Mouse (Mus musculus): ENCODE measurements at regions not wholly inside any gene's neighbourhood (a gene's known extent, or its start where the extent isn't known, plus 50 kb on each side); places are given as distances from the start of the nearest gene placed in this dataset.

- TF ChIP-seq GATA1 (IDR thresholded peaks at IDR 0.05; ENCODE audit: low read depth, low read length) (no peak), E2F4 (IDR thresholded peaks at IDR 0.05; ENCODE audit: borderline replicate concordance, low read depth, low read length) (no peak), EP300 (IDR thresholded peaks at IDR 0.05; ENCODE audit: low read depth in 1 of 2, low read length in 2 of 2) (no peak), MAX (IDR thresholded peaks at IDR 0.05; ENCODE audit: low read length) (no peak), ZKSCAN1 (IDR thresholded peaks at IDR 0.05; ENCODE audit: low read depth, low read length) (no peak), CTCF (IDR thresholded peaks at IDR 0.05 in 2 of 3, conservative IDR thresholded peaks at IDR 0.05 in 1 of 3; ENCODE audit: control insufficient read depth in 1 of 3, insufficient read depth in 1 of 3, low read depth in 2 of 3, low read length in 3 of 3, poor library complexity in 1 of 3, severe bottlenecking in 1 of 3) (no peak), SMC3 (IDR thresholded peaks at IDR 0.05; ENCODE audit: low read depth, low read length) (no peak)
Measured at GRCm38 (mm10) chr8:126719748-126720147, 126.0 kb upstream of the Irf2bp2 start.
